Mouse (Mus musculus) olfactory bulb, adult 2 months (tissue): ENCODE measurements around the gene Cfap44.

Experiments used
- CTCF ChIP-seq: fragments of 200-500 bp; IDR thresholded peaks from 2 replicates; pipeline ENCODE4 v1.5.1; 2012; ENCODE audit warnings: low read depth, mild to moderate bottlenecking, low read length, moderate library complexity; ENCODE audit not compliant: insufficient read depth
- POLR2A ChIP-seq: fragments of 200-500 bp; IDR thresholded peaks from 2 replicates; pipeline ENCODE4 v1.6.1; 2012; ENCODE audit warnings: mild to moderate bottlenecking, low read depth, low read length, moderate library complexity; ENCODE audit not compliant: insufficient read depth

- no peak for TF ChIP-seq CTCF
- no peak for TF ChIP-seq POLR2A
These were observed 84.2 kb downstream of the Cfap44 start for GRCm38 (mm10) chr16:44478767-44479166.
